Mouse (Mus musculus): ENCODE results near the gene Pcbp2.

The Pcbp2 gene

GRCm38 (mm10) chr15:102528396-102528795 lies 58.1 kb downstream of the Pcbp2 start:
- no peak for DNase-seq

GRCm38 (mm10) chr15:102530566-102530965 lies 60.2 kb downstream of the Pcbp2 start:
- DNase-seq: no peak

- no peak for DNase-seq
Measured at GRCm38 (mm10) chr15:102531586-102531985, 61.2 kb downstream of the Pcbp2 start.

- DNase-seq: no peak
Measured at GRCm38 (mm10) chr15:102532106-102532900, 62.0 kb downstream of the Pcbp2 start.

GRCm38 (mm10) chr15:102533926-102534325 lies 63.6 kb downstream of the Pcbp2 start:
- DNase-seq: no peak

GRCm38 (mm10) chr15:102544801-102545200 lies 74.5 kb downstream of the Pcbp2 start:
- DNase-seq: no peak

- no peak for DNase-seq
Measured at GRCm38 (mm10) chr15:102546246-102546645, 75.9 kb downstream of the Pcbp2 start.

GRCm38 (mm10) chr15:102546677-102547427 lies 76.5 kb downstream of the Pcbp2 start:
- DNase-seq: no peak

GRCm38 (mm10) chr15:102547478-102547877 lies 77.1 kb downstream of the Pcbp2 start:
- DNase-seq: no peak

Measured in B cell, adult 2 months (primary cell).